In the genomic region with DNA sequence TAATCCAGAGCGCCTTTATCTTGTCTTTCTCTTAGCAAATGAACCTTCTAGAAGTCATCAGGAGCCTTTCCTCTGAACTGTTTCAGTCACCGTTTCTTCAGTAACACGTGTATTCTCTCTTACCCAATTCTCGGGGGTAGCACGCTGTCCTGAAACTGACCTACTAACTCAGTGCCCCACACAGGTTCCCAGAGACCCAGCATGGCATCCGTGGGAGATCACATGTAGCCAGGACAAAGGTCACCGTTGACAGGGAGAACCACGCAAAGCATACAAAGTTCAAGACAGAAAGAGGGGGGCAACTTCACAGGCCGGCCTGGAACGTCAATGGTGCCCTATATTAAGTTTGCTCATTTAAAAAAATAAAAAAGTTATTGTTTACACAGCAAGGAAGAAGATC, we compare ENCODE assay signal across 24 mouse cellular contexts.
DNase-seq lines count a peak whose midpoint lies in the region; TF ChIP-seq lines count a peak whose summit lies in the region.
"Had no signal": no experiment of that assay in that cellular context is flagged by ENCODE, and none has a peak within 500 bp of the region (broad histone marks: within the 10 kb centered on the region; RNA-seq: fewer than 3 reads in every experiment).

No protein-coding gene starts in this region.

- no peak for TF ChIP-seq CTCF in layer of hippocampus, adult 2 months (conservative IDR thresholded peaks at IDR 0.05)

- H3K27ac ChIP-seq in layer of hippocampus, adult 2 months, result peak overlapping the region; percentile 85
- H3K27ac ChIP-seq: embryonic facial prominence, embryonic 13.5 days; forebrain, embryonic 10.5 days; forebrain, embryonic 15.5 days; heart, embryonic 15.5 days; hindbrain, embryonic 12.5 days; hindbrain, postnatal 0 days; intestine, embryonic 15.5 days; limb, embryonic 13.5 days; liver, embryonic 14.5 days had no signal

- no peak overlapping the region for H3K4me3 ChIP-seq in layer of hippocampus, adult 2 months
- H3K4me3 ChIP-seq: embryonic facial prominence, embryonic 13.5 days; forebrain, embryonic 10.5 days; forebrain, embryonic 15.5 days; heart, embryonic 15.5 days; hindbrain, embryonic 12.5 days; intestine, embryonic 15.5 days; limb, embryonic 13.5 days had no signal

- DNase-seq in adrenal gland, postnatal 10 days, result peak; percentile 53
- no peak for DNase-seq in adrenal gland, postnatal 4 days (ENCODE audit: low spot score in 2 of 2)
- DNase-seq in kidney, adult 11 months, result peak; percentile 64
- no peak for DNase-seq in kidney, postnatal 10 days
- DNase-seq in layer of hippocampus, adult 2 months (ENCODE audit: low spot score in 2 of 2), result no peak
- DNase-seq in layer of hippocampus, adult 9-10 months (ENCODE audit: low spot score), result no peak
- DNase-seq in kidney, postnatal 25 days, result peak; percentile 61 to 84
- DNase-seq in right cerebral cortex, adult 18-20 months, result no peak
- DNase-seq: adrenal gland, adult 8-10 months; cerebellum, adult 18-20 months; cerebellum, postnatal 10 days; lung, embryonic 14.5 days; right cerebral cortex, postnatal 4 days; thymus, adult 2 months; thymus, postnatal 36 days had no signal

Comparison
In these comparisons a context has a peak if more than half of its experiments do, and no peak if none do; other contexts are left out.
1. DNase-seq: peak in adrenal gland, postnatal 10 days (single experiment), kidney, adult 11 months (single experiment) and kidney, postnatal 25 days (2 of 2); none in adrenal gland, postnatal 4 days (0 of 2), kidney, postnatal 10 days (single experiment), layer of hippocampus, adult 2 months (0 of 2), layer of hippocampus, adult 9-10 months (single experiment) and right cerebral cortex, adult 18-20 months (single experiment).